Mouse (Mus musculus) kidney, postnatal 0 days (tissue): ENCODE data around the gene Myt1. TPM values are rescaled to one million over a fixed set of nuclear protein-coding genes. Genes with fewer than 3 reads are reported as not detected.

Experiments used
- ATAC-seq: fragments of 200-750 bp; cut with Nextera tagmentation; replicated peaks from 2 replicates; pipeline ENCODE4 v1.8.0; 2017; ENCODE audit warnings: low read depth, moderate number of reproducible peaks, moderate TSS enrichment, moderate library complexity; ENCODE audit not compliant: low FRiP score
- DNase-seq: peaks from one replicate; pipeline ENCODE4 v3.0.0-alpha.2; 2016; ENCODE audit warnings: low spot score
- H3K27ac ChIP-seq: fragments of 300-500 bp; sonication (generic); 2 replicates; pipeline ENCODE4 v1.5.1; 2014; ENCODE audit warnings: mild to moderate bottlenecking
- H3K27me3 ChIP-seq: fragments of 300-500 bp; sonication (generic); 2 replicates; pipeline ENCODE4 v1.6.1; 2014; ENCODE audit warnings: low read length, mixed read lengths; ENCODE audit not compliant: insufficient read depth
- H3K36me3 ChIP-seq: fragments of 300-500 bp; sonication (generic); 2 replicates; pipeline ENCODE4 v1.6.1; 2014; ENCODE audit warnings: low read length, mixed read lengths; ENCODE audit not compliant: insufficient read depth
- H3K4me1 ChIP-seq: fragments of 300-500 bp; sonication (generic); replicated peaks from 2 replicates; pipeline ENCODE4 v1.6.1; 2014; ENCODE audit warnings: antibody characterized with exemption, low read length, mixed read lengths; ENCODE audit not compliant: insufficient read depth
- H3K4me2 ChIP-seq: fragments of 300-500 bp; sonication (generic); 2 replicates; pipeline ENCODE4 v1.6.1; 2014; ENCODE audit warnings: mild to moderate bottlenecking, low read length, moderate library complexity, mixed read lengths
- H3K4me3 ChIP-seq: fragments of 300-500 bp; sonication (generic); replicated peaks from 2 replicates; pipeline ENCODE4 v1.5.1; 2014; ENCODE audit warnings: low read depth, low read length
- H3K9ac ChIP-seq: fragments of 300-500 bp; sonication (generic); 2 replicates; pipeline ENCODE4 v1.6.1; 2014; ENCODE audit warnings: low read depth, low read length
- H3K9me3 ChIP-seq: fragments of 300-500 bp; sonication (generic); replicated peaks from 2 replicates; pipeline ENCODE4 v1.6.1; 2016; ENCODE audit warnings: low read length, inconsistent platforms, mixed read lengths
- CTCF ChIP-seq: IDR thresholded peaks from 2 replicates; pipeline ENCODE4 v1.5.1; 2016; ENCODE audit warnings: antibody characterized with exemption, low read depth, mild to moderate bottlenecking, moderate library complexity
- WGBS: fragments of 180-500 bp; shearing (Covaris S2); extraction: QIAGEN DNeasy Blood & Tissue Kit; methylation state at CpG from one replicate; pipeline ENCODE4 v1.1.7; 2014; 5-methylcytosine and 5-hydroxymethylcytosine counted together
- polyA plus RNA-seq: library from polyadenylated mRNA; unstranded; fragments of >200 nt; fragmentation: Nextera tagmentation; extraction: Ambion mirVana; gene quantifications from 2 replicates; pipeline ENCODE4 v1.2.1, GENCODE M21; 2015

Gene Myt1
- polyA plus RNA-seq: not detected in 2 replicates

DNA sequence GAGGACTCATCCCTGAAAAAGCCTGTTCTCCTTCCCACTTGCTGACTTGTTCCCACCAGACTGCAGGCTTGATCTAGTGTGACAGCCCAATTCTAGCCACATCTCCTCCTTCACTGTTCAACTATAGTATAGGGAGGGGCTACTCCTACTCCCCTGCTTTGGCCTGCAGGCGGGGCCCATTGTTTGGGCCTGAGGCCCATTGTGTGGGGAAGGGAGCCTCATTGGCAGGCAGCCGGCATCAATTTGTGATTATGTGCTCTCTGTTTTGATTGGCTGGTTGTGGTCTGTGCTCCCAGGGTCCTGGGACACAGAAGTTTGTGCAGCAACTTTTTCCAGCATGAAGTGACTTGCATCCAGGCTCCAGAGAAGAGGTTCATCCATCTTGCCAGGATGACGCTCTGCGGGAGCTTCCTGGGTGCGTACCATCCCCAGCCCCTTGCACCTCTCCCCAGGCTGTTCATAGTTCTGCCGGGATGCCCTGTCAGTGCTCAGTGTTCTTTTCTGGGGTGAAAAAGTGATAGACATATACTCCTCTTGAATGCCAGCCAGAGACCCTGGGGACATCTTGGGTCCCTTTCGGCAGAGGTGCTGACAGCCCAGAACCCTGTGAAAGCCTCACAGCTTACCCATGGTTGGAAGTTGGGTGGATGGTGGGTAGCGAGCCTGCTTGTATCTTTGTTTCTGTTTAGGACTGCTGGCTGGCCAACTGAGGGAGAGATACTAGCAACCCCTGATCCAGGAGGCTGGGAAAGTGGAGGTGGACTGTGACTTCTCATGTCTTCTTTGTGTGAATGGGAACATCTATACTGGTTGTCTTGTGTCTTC is at the start of gene Myt1:
Gene Myt1, plus strand, starts transcription at position 327 of the 825 bp plus-strand sequence.
- Histone ChIP-seq H3K4me1 (no peaks in the 10 kb centered on the region), H3K9ac (no peak within 1 kb of the TSS), H3K4me2 (no peak within 1 kb of the TSS), H3K9me3 (no peaks in the 10 kb centered on the region), H3K27me3 (no peaks in the 10 kb centered on the region), H3K4me3 (no peak within 1 kb of the TSS), H3K36me3 (no peaks in the 10 kb centered on the region), H3K27ac (no peak within 1 kb of the TSS)
- DNase-seq (no peak), ATAC-seq (no peak)
- no peak for TF ChIP-seq CTCF
- WGBS: 54% methylated on average over 8 of the region's 8 CpGs

DNA sequence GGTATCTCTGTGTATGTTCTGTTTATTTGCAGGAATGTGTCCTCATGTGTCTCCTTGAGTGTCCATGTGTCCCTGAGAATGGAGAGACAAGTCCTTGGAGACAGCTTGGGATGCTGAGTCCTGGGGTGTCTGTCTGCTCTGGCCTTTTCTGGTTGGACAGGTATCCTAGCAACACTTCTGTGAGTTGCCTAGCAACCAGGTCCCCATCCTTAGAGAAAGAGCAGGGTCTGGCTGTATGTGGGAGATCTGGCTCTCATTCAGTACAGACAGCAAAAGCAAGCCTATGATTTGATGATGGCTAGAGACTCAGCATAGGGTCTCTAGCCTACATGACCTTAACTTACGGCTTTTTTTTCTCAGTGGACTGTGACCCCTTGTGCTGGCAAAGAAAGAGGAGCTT is 49.4 kb upstream of the Myt1 start:
- H3K4me3 ChIP-seq: no peak overlapping the region
- WGBS: 81% methylated on average over 1 of the region's 1 CpGs
- H3K4me1 ChIP-seq: no peaks in the 10 kb centered on the region
- no peak overlapping the region for H3K9ac ChIP-seq
- no peak overlapping the region for H3K4me2 ChIP-seq
- no peaks in the 10 kb centered on the region for H3K9me3 ChIP-seq
- no peak for ATAC-seq
- no peaks in the 10 kb centered on the region for H3K27me3 ChIP-seq
- H3K27ac ChIP-seq: no peak overlapping the region
- no peak for TF ChIP-seq CTCF
- no peaks in the 10 kb centered on the region for H3K36me3 ChIP-seq
- no peak for DNase-seq

DNA sequence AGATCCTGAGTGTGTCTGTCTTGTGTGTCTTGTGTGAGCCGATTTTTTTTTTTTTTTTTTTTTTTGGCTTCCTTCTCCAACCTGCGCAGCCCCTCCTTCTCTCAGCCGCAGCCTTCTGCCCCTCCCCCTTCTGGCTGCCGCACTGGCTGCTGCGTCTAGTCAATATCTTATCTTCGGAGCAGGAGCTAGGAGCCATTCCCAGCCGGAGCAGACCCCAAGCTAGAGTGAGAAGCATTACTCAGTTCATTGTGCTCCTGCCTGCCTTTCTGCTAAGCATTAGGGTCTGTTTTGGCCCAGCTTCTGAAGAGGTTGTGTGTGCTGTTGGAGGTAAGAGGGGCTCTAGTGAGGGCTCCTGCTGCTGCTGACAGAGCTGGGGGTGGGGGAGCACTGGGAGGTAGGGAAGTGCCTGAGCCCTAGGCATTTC is 48.2 kb upstream of the Myt1 start, which contains the start of gene Oprl1:
Gene Oprl1, plus strand, starts transcription at position 114 of the 424 bp plus-strand sequence.
- ATAC-seq: no peak
- TF ChIP-seq CTCF: no peak

DNA sequence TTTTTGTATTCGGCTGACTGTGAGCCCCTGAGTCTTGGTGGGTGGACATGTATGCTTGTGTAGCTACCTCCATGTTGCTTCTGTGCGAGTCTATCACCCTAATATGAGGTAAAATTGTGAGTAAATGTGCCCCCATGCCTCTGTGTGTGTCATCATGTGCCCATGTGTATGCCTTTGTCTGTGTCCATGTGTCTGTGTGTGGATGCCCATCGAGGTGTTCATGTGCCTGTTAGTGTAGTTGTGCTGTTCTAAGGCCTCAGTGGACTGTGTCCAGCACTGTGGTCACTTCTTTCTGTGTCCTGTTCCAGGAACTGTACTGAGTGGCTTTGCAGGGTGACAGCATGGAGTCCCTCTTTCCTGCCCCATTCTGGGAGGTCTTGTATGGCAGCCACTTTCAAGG is 47.8 kb upstream of the Myt1 start:
- ATAC-seq: no peak
- Histone ChIP-seq H3K4me2 (no peak overlapping the region), H3K9ac (no peak overlapping the region)

More for the DNA sequence above, 48.2 kb upstream of the Myt1 start, which contains the start of gene Oprl1:
- Histone ChIP-seq H3K4me3 (no peak within 1 kb of the TSS), H3K4me2 (no peak within 1 kb of the TSS), H3K27ac (no peak within 1 kb of the TSS), H3K4me1 (no peaks in the 10 kb centered on the region), H3K27me3 (no peaks in the 10 kb centered on the region), H3K9me3 (no peaks in the 10 kb centered on the region), H3K36me3 (no peaks in the 10 kb centered on the region), H3K9ac (no peak within 1 kb of the TSS)
- 4% methylated on average over 7 of the region's 7 CpGs for WGBS
- DNase-seq: no peak

DNA sequence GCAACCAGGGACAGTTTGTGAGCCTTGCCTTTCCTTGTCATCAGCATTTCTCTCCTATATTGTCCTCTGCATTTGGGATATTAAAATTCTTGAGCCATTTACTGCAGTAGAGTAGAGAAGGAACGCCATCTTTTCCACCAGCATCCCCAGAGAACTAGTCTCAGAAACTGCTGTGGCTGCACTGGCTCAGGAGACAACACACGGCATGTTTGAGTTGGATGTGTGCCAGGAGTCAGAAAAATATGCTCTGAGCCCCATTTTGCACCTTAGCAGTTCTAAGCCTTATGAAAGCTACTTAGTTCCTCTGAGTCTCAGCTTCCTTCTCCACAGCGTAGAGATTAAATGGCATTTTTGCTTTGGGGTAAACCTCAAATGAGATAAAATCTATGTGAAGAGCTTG is 46.1 kb upstream of the Myt1 start:
- no peaks in the 10 kb centered on the region for H3K27me3 ChIP-seq
- no peak overlapping the region for H3K27ac ChIP-seq
- DNase-seq (no peak), ATAC-seq (no peak)
- no peak overlapping the region for H3K4me2 ChIP-seq
- H3K4me3 ChIP-seq: no peak overlapping the region
- H3K9ac ChIP-seq: no peak overlapping the region
- H3K9me3 ChIP-seq: no peaks in the 10 kb centered on the region
- H3K4me1 ChIP-seq: no peaks in the 10 kb centered on the region
- no peak for TF ChIP-seq CTCF
- WGBS: 44% methylated on average over 3 of the region's 3 CpGs
- H3K36me3 ChIP-seq: no peaks in the 10 kb centered on the region

More for the DNA sequence above, 47.8 kb upstream of the Myt1 start:
- no peak for TF ChIP-seq CTCF
- Histone ChIP-seq H3K36me3 (no peaks in the 10 kb centered on the region), H3K9me3 (no peaks in the 10 kb centered on the region), H3K4me1 (no peaks in the 10 kb centered on the region), H3K27me3 (no peaks in the 10 kb centered on the region), H3K27ac (no peak overlapping the region), H3K4me3 (no peak overlapping the region)
- WGBS: 77% methylated on average over 3 of the region's 3 CpGs
- no peak for DNase-seq

DNA sequence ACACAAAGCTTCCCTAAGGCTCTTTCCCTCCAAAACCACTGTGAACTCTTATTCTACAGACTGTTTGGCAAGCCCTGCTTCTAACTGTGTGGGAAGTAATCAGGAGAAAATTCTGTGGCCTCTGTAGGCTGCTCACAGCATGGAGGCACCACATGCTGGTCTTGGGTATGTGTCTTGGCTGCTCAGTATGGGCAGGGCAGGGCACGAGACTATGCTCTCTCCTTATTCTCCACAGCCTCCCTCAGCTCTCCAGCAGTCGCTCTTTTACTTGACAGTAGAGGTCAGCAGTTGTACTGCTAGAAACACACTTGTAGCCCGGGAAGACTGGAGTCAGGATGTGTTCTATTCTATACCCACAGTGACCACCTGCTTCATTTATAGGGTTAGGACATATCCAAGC is 43.1 kb upstream of the Myt1 start:
- ATAC-seq (no peak), DNase-seq (no peak)
- no peaks in the 10 kb centered on the region for H3K9me3 ChIP-seq
- WGBS: 20% methylated on average over 3 of the region's 3 CpGs
- no peak overlapping the region for H3K27ac ChIP-seq
- no peaks in the 10 kb centered on the region for H3K27me3 ChIP-seq
- no peak; the same call in 1 of the 2 replicates for TF ChIP-seq CTCF
- no peaks in the 10 kb centered on the region for H3K36me3 ChIP-seq
- no peak overlapping the region for H3K4me2 ChIP-seq
- no peak overlapping the region for H3K9ac ChIP-seq
- no peaks in the 10 kb centered on the region for H3K4me1 ChIP-seq
- H3K4me3 ChIP-seq: no peak overlapping the region
